Mouse (Mus musculus): ENCODE measurements around the gene Lhpp.

DNA sequence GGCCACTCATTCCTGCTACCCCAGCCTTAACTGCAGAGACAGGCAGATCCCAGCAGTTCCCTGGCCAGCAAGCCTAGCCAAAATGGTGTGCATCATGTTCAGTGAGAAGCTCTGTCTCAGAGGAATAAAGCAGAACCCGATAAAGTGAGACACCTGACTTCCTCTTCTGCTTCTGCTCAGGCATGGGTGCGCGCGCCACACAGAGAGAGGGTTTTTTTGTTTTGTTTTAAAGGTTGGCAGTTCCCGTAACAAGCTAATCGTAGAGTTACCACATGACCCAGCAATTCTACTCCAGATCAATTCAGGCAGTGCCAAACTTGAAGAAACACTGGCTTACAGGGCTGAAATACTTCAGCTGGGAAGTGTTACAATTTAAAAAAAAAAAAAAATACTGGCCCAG is 41.6 kb upstream of the Lhpp start:
- TF ChIP-seq POLR2AphosphoS2 (IDR thresholded peaks at IDR 0.05; ENCODE audit: insufficient read length, low read depth) (no peak), TCF12 (IDR thresholded peaks at IDR 0.05; ENCODE audit: insufficient read depth, poor library complexity, severe bottlenecking) (no peak), POLR2A (IDR thresholded peaks at IDR 0.05; ENCODE audit: insufficient read length, low read depth) (no peak), USF1 (IDR thresholded peaks at IDR 0.05; ENCODE audit: low read depth) (no peak), MAX (IDR thresholded peaks at IDR 0.05; ENCODE audit: low read depth) (no peak), TCF3 (IDR thresholded peaks at IDR 0.05; ENCODE audit: insufficient read length, low read depth) (no peak)

All from myocyte (in vitro differentiated cells).